Mouse (Mus musculus) adrenal gland, adult 8-10 months (tissue): ENCODE results near the gene Tpt1. TPM values are rescaled to one million over a fixed set of nuclear protein-coding genes. Genes with fewer than 3 reads are reported as not detected.

Experiments
- DNase-seq: peaks from one replicate; pipeline ENCODE4 v3.0.0; 2022
- total RNA-seq, 4 experiments: library from RNA; stranded (reverse); gene quantifications; 2 replicates each; pipeline ENCODE4 v1.2.4; 2022

Tpt1 gene
- total RNA-seq, 4 experiments from 2014 or later = 2,109 to 2,569 (median 2,425) TPM

DNA sequence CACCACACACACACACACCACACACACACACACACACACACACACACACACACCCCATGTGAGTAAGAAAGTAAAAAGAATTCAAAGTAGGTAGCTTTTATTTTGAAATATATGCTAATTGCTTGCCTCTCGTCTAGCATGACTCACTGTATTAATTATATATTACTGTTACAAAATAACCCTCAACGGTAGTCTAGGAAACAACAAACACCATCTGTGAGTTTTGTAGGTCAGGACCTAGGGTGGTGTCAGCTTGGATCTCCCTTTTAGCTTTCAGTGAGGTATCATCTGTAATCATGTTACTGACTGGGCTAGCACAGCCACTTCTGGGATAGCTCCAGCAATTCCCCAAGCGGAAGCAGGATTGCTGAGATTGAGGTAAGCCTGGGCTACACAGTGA lies 32.4 kb downstream of the Tpt1 start:
- no peak for DNase-seq

DNA sequence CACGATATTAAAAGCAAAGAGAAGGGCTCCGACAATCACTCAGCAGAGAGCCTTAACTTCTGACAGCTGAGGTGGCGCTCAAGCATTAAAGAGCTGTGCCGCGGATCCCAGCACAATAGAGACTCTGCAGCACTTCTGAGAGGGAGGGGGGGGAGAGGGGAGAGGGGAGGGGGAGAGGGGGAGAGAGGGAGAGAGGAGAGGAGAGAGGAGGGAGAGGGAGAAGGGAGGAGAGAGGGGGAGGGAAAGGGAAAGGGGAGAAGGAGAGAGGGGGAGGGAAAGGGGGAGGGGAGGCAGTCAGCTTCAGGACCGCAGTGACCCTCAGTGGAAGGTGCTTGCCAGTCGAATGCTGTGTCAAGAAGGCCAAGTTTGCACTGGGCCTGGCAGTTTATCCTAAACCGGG lies 34.1 kb downstream of the Tpt1 start:
- no peak for DNase-seq

DNA sequence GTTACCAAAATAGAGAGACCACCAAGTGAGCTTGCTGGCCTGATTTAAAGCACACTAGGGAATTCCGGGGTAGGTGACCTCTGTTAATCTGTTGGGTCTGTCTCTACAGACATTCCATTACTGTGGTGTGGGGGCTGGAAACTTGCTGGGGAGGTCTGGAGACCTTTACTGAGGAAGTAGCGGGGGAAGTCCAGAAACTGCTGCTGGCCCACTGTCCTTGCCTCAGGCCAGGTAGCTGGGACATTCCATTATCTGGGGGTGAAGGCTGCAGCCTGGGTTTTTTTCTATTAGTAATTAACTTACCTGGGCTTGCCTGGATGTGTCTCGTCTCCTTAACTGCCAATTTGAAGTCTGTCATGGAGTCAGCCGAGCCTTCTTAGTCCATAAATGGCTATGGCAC lies 37.0 kb downstream of the Tpt1 start:
- no peak for DNase-seq

DNA sequence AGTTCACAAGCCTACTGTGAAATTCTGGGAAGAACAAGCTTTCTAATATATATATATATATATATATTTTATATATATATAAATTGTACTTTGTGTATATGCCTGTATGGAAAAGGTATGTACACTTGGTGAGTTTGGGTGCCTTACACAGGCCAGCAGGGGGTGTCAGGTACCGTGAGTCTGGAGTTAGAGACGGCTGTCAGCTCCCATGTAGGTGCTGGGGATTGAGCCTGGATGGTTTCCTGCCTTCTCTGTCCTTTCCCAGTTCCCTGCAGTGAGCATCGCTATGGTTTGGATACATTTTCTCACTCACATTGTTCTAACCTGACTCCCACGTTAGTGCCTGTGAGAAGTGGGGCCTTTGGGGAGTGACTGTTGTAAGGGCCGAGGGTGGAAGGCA lies 38.4 kb downstream of the Tpt1 start:
- DNase-seq = no peak

DNA sequence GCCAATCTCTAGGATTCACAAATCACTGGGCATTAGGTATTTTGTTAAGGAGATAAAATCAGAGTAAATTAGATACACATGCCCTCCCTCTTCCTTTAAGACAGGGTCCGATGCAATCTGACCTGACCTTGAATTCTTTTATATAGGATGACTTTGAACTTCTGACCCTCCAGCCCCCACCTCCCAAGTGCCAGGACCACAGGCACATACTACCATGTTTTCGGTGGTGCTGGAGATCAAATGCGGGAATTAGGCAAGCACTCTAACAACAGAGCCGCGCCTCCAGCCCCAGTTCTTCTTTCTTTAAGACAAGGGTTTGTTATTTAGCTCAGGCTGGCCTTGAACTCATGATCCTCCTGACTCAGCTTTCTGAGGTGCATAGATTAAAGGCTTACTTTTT lies 39.0 kb downstream of the Tpt1 start:
- DNase-seq = no peak

DNA sequence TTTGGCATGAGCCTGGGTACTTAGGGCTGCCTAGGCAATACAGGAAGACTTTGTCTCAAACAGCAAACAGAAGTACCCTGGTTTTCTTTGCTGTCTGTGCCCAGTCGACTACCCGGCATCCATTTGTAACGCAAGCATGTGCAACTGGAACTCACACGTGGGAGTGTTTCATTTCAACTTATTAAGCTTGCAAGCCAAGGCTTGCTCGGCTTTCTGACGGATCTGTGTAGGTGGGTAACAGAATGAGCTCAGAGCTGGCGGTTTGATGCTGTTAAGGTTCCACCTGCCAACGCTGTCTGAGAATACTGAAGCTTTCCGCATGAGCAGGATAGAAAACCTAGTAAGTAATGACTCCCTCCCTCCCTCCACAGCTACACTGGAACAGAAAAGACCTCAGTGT lies 47.2 kb downstream of the Tpt1 start:
- DNase-seq = no peak

Other genes starting within 250 kb of the Tpt1 start
- not detected for gene Erich6b, start 202.8 kb upstream of the Tpt1 start, total RNA-seq
- 10 to 100 TPM; 27.2 to 41.4 (median 37.6) TPM for gene Cog3, start 90.6 kb upstream of the Tpt1 start, total RNA-seq
- gene Slc25a30, start 58.1 kb upstream of the Tpt1 start, total RNA-seq = 100 to 1,000 TPM in 2 of 4 experiments, 10 to 100 TPM in 2; 88.4 to 209 (median 152) TPM
- gene Kctd4, start 109.9 kb downstream of the Tpt1 start, total RNA-seq = under 1 TPM in 2 of 4 experiments, not detected in 2; 0.07 to 0.12 TPM
- gene Gtf2f2, start 165.8 kb downstream of the Tpt1 start, total RNA-seq = 10 to 100 TPM; 22.0 to 25.0 (median 23.2) TPM